Mouse (Mus musculus) G1E (cell line): ENCODE results near the gene Ppard. TPM values are rescaled to one million over a fixed set of nuclear protein-coding genes. Genes with fewer than 3 reads are reported as not detected.

ENCODE experiments used
- ATAC-seq: 2 replicates; pipeline ENCODE4 v1.8.0; 2016; ENCODE audit warnings: mild to moderate bottlenecking; ENCODE audit not compliant: insufficient number of reproducible peaks, poor library complexity, low FRiP score, severe bottlenecking; ENCODE audit errors: extremely low read depth
- DNase-seq: peaks from one replicate; pipeline ENCODE4 v3.0.0; 2012; ENCODE audit warnings: low spot score
- H3K27me3 ChIP-seq: 2 replicates; pipeline ENCODE4 v1.6.1; 2012; ENCODE audit warnings: mild to moderate bottlenecking, low read length, inconsistent platforms; ENCODE audit not compliant: insufficient read depth
- H3K36me3 ChIP-seq: replicated peaks from 2 replicates; pipeline ENCODE3; 2012; ENCODE audit warnings: mild to moderate bottlenecking, inconsistent platforms
- H3K4me1 ChIP-seq: 2 replicates; pipeline ENCODE4 v1.6.1; 2012; ENCODE audit warnings: low read depth, low read length, inconsistent platforms, mixed read lengths; ENCODE audit not compliant: insufficient read depth
- H3K4me3 ChIP-seq: 2 replicates; pipeline ENCODE4 v1.5.1; 2012; ENCODE audit warnings: low read depth, mild to moderate bottlenecking, inconsistent platforms, low read length, moderate library complexity, mixed read lengths
- H3K9me3 ChIP-seq: replicated peaks from 2 replicates; pipeline ENCODE4 v1.6.1; 2012; ENCODE audit warnings: inconsistent platforms
- CTCF ChIP-seq: IDR thresholded peaks from 2 replicates; pipeline ENCODE4 v1.5.1; 2012; ENCODE audit warnings: low read depth, low read length, inconsistent platforms, mixed read lengths
- GATA1 ChIP-seq: IDR thresholded peaks from 2 replicates; pipeline ENCODE4 v1.6.1; 2012; ENCODE audit warnings: borderline replicate concordance, low read length, inconsistent platforms, mixed read lengths
- GATA2 ChIP-seq: IDR thresholded peaks from 2 replicates; pipeline ENCODE4 v1.6.1; 2012; ENCODE audit warnings: low read depth, low read length, inconsistent platforms, borderline replicate concordance
- POLR2AphosphoS5 ChIP-seq: IDR thresholded peaks from 2 replicates; pipeline ENCODE4 v1.6.1; 2012; ENCODE audit warnings: low read depth, low read length, inconsistent platforms; ENCODE audit not compliant: insufficient replicate concordance
- TAL1 ChIP-seq: conservative IDR thresholded peaks from 2 replicates; pipeline ENCODE4 v1.6.1; 2012; ENCODE audit warnings: low read depth, low read length, inconsistent platforms, mixed read lengths
- polyA plus RNA-seq: library from polyadenylated mRNA; stranded (reverse); fragments of >175 nt; gene quantifications from 2 replicates; pipeline ENCODE4 v1.2.3, GENCODE M21; 2012
- total RNA-seq, 2 experiments: library from RNA; stranded (forward) in 1 of 2; stranded (reverse) in 1 of 2; fragments of 200-1000 nt in 1 of 2; fragments of >200 nt in 1 of 2; fragmentation: Nextera tagmentation in 1 of 2; gene quantifications; 2 replicates each; pipeline ENCODE4 v1.2.3; 2014 to 2017

The Ppard gene
- total and polyA plus RNA-seq, 3 experiments = 3.0 to 19.1 (median 17.8) TPM

DNA sequence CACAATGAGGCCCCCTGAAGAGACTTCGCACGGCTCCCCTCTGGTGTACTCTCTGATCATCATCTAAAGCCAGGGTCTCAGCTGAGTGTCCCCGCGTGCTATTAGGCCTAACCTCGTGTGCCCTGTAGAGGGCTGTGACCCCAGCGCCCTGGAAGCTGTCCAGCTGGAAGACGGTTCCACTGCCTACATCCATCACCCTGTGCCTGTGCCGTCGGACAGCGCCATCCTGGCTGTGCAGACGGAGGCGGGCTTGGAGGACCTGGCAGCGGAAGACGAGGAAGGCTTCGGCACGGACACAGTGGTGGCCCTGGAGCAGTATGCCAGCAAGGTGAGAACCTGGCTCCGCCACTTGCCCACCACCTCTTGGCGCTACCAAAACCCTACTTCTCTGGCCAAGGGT is 34.9 kb upstream of the Ppard start:
- H3K4me1 ChIP-seq = peaks cover 3% of the 10 kb centered on the region
- no peak overlapping the region for H3K4me3 ChIP-seq
- DNase-seq (no peak), ATAC-seq (no peak)
- TF ChIP-seq CTCF (no peak), TAL1 (no peak), GATA1 (no peak), GATA2 (no peak), POLR2AphosphoS5 (no peak)
- no peaks in the 10 kb centered on the region for H3K9me3 ChIP-seq
- H3K27me3 ChIP-seq = no peaks in the 10 kb centered on the region
- peaks cover 91% of the 10 kb centered on the region for H3K36me3 ChIP-seq

DNA sequence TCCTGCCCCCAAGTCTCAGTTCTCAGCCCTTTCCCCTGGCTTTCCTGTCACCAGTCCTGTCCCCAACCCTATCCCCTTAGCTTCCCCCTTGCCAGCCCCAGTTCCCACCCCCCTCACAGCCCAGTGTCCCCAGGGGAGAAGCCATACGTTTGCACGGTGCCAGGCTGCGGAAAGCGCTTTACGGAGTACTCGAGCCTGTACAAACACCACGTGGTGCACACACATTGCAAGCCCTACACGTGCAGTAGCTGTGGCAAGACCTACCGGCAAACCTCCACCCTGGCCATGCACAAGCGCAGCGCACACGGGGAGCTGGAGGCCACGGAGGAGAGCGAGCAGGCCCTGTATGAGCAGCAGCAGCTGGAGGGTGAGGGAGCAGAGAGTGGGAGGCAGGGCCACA is 30.5 kb upstream of the Ppard start:
- DNase-seq = no peak
- TF ChIP-seq CTCF (no peak), GATA1 (no peak), POLR2AphosphoS5 (no peak), TAL1 (no peak), GATA2 (no peak)
- Histone ChIP-seq H3K9me3 (no peaks in the 10 kb centered on the region), H3K27me3 (no peaks in the 10 kb centered on the region), H3K4me3 (no peak overlapping the region; the same call in 1 of the 2 replicates), H3K36me3 (peaks cover 85% of the 10 kb centered on the region), H3K4me1 (peaks cover 28% of the 10 kb centered on the region)
- no peak for ATAC-seq

DNA sequence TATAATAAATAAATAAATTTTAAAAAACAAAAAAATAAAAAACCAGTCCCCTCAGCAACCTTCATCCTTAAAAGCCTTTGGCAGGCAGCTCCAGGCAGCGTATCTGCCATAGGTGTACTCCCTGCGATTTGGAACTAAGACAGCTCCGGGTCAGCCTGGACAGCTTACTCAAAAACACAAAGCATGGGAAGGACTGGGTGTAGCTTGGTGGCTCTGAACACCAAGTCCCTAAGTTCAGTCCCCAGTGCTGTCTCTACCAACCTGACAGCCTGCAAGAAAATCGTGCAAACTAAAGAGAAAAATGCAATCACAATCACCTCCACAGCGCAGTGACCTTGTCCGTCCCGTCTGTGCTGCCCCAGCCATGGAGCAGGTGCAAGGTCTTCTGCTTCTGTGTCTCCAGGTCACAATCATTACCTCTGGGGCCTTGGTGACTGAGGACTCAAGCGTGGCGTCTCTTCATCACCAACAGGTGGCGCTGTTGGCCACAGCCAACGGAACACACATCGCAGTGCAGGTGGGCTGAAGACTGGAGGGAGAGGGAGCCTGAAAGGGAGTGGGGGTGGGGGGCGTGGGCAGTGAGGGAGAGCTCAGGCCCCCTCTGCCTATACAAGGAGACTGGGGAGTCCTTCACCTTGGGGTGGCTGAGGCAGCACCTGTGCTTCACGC is 28.3 kb upstream of the Ppard start:
- Histone ChIP-seq H3K4me1 (peaks cover 49% of the 10 kb centered on the region), H3K27me3 (no peaks in the 10 kb centered on the region), H3K36me3 (peaks cover 70% of the 10 kb centered on the region), H3K4me3 (peak overlapping the region; percentile 13; the same call in 1 of the 2 replicates), H3K9me3 (no peaks in the 10 kb centered on the region)
- TF ChIP-seq CTCF (peak; percentile 92), GATA1 (no peak)
- DNase-seq (peak; percentile 53), ATAC-seq (no peak)

DNA sequence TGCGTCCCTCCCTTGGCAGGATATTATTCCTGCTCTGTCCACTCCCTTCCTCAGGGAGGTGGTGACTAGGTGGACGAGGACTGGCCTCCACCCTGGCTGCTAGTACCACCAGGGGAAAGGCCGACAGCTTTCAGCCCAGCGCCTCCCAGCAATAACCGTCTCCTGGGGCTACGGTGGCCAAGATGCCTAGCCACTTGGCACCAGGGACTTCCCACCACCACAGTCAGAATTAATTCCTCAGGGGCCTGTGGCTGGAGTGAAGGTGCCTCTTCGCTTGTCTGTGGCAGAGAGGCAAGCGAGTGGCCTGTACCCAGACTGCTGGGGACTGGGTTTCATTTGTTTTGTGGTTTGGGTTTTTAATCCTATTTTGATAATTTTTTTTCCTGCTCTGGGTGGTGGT is 27.1 kb upstream of the Ppard start:
- no peaks in the 10 kb centered on the region for H3K27me3 ChIP-seq
- no peak for ATAC-seq
- peaks cover 58% of the 10 kb centered on the region for H3K4me1 ChIP-seq
- peaks cover 63% of the 10 kb centered on the region for H3K36me3 ChIP-seq
- no peaks in the 10 kb centered on the region for H3K9me3 ChIP-seq
- no peak for TF ChIP-seq TAL1
- TF ChIP-seq GATA2 = no peak
- TF ChIP-seq CTCF = no peak
- TF ChIP-seq POLR2AphosphoS5 = no peak
- no peak for TF ChIP-seq GATA1
- no peak for DNase-seq
- H3K4me3 ChIP-seq = peak overlapping the region; percentile 13; the same call in 1 of the 2 replicates

DNA sequence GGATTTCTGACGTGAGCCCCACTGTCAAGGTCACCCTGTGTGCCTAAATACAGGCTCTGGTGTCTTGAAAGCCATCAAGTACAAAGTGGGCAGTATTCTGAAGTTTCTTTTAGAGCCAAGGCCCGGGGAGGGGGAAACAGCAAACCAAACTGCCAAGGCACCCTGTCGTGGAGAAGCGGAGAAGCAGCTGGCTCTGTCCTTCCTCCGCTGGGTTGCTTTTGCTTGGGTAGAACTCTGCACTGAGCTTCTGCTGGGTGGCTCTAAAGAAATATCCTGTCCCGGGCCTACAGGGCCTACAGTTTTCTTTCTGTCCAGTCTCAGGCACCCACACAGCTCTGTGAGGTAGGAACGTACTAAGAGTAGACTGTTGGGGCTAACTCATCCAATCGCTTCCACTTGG is 25.4 kb upstream of the Ppard start:
- Histone ChIP-seq H3K9me3 (no peaks in the 10 kb centered on the region), H3K27me3 (no peaks in the 10 kb centered on the region), H3K4me1 (peaks cover 75% of the 10 kb centered on the region), H3K36me3 (peaks cover 59% of the 10 kb centered on the region), H3K4me3 (peak overlapping the region; percentile 91; the same call in 1 of the 2 replicates)
- ATAC-seq (no peak), DNase-seq (no peak)
- TF ChIP-seq TAL1 (no peak), CTCF (no peak), POLR2AphosphoS5 (no peak), GATA2 (no peak), GATA1 (no peak)

DNA sequence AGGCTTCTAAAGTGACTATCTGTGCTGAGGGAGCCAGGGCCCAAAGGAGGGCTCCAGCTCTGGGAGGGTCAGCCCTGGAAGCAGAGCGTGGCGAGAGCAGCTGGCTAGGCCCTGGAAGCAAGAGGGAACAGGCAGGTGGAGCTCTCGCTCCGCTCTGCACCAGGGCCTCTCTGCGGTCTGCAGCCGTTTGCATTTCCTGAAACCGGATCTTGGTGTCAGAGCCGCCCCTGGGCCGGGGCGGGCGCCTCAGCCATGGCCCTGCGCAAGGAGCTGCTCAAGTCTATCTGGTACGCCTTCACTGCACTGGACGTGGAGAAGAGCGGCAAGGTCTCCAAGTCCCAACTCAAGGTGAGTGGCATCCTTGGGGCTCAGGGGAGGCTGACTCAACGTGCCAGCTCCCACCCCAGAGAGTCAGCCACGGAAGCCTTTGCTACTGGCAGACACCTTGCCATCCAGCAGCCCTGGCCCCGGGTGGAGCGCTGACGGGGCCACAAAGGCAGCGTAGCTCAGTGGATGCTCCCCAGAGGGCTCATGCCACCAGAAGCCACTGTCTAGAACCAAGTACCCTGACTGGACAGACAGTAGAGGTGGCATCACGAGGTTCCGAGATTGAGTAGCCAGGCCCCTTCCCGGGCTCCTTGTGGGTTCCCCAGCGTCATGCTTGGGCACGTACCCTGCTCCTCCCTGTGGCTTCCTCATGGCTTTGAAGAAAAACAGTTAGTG is 24.7 kb upstream of the Ppard start, which contains the start of gene Def6:
TSS of gene Def6 (plus strand) at position 188 of the 723 bp plus-strand sequence.
- H3K4me1 ChIP-seq = peaks cover 81% of the 10 kb centered on the region
- peak; percentile 88 for DNase-seq

DNA sequence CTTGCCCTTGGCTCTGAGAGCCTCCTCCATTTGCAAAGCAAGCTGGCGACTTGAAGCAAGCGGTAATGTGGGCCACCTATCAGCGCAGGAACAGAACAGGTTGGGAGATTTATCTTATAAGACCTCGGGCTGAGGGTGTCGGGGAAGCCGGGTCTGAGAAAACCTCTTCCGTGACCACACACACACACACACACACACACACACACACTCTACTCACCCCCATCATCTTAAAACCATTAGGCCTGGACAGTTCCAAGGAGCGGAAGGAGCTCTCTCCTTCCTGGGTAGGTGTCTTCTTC is 24.2 kb upstream of the Ppard start:
- H3K4me3 ChIP-seq = peak overlapping the region; percentile 91

More for the DNA sequence above, 24.7 kb upstream of the Ppard start, which contains the start of gene Def6:
- H3K36me3 ChIP-seq = peaks cover 59% of the 10 kb centered on the region
- no peak for TF ChIP-seq GATA1
- TF ChIP-seq CTCF = no peak
- no peak for TF ChIP-seq TAL1
- no peak for TF ChIP-seq POLR2AphosphoS5
- no peak for TF ChIP-seq GATA2
- H3K27me3 ChIP-seq = no peaks in the 10 kb centered on the region
- no peaks in the 10 kb centered on the region for H3K9me3 ChIP-seq
- H3K4me3 ChIP-seq = peak within 1 kb of the TSS; percentile 91
- ATAC-seq = peak; percentile 58

More for the DNA sequence above, 24.2 kb upstream of the Ppard start:
- no peaks in the 10 kb centered on the region for H3K27me3 ChIP-seq
- DNase-seq (no peak), ATAC-seq (no peak)
- TF ChIP-seq GATA2 (no peak), GATA1 (no peak), TAL1 (no peak)
- no peaks in the 10 kb centered on the region for H3K9me3 ChIP-seq
- peaks cover 87% of the 10 kb centered on the region for H3K4me1 ChIP-seq
- H3K36me3 ChIP-seq = peaks cover 59% of the 10 kb centered on the region
